Mouse (Mus musculus) left cerebral cortex, postnatal 10 days (tissue): ENCODE measurements at regions not wholly inside any gene's neighbourhood (a gene's known extent, or its start where the extent isn't known, plus 50 kb on each side); places are given as distances from the start of the nearest gene placed in this dataset.

Source experiments
- DNase-seq, 2 experiments: peaks; one replicate each; pipeline ENCODE4 v3.0.0; 2021 to 2022; ENCODE audit warnings: low spot score in 2 of 2, mixed read lengths in 1 of 2; ENCODE audit errors: extremely low spot score in 1 of 2
- intact Hi-C: fragments of 180-260 bp; cut with DNase I; formaldehyde crosslinking; loops from one replicate; pipeline ENCODE4 v1.15.1; 2025

DNA sequence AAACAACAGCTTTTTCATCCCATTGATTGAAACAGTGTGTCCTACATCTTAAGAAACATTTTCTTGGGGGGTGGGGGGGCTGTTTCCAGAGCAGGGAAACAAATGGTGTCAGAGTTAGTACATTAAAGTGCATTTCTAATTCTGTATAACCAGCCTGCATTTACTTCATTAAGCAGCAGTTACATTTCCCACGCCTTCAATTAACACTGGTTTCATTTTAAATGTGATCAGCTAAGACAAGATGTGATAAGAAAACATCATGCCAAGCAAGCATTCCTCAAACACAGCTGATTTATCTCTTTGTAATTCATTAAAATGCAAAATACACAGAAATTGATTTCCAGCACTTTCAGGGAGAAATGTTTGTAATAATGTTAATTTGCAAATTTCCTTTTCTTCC lies 122.0 kb downstream of the Olfr1505 start:
- intact Hi-C loops, result no loop called here
- no peak for DNase-seq

- no peak for DNase-seq
- intact Hi-C loops, result no loop called here
These were observed 122.5 kb downstream of the Olfr1505 start for GRCm38 (mm10) chr19:14035785-14036184.

- no peak for DNase-seq
- intact Hi-C loops, result no loop called here
These were observed 123.4 kb downstream of the Olfr1505 start for GRCm38 (mm10) chr19:14036750-14037149.

DNA sequence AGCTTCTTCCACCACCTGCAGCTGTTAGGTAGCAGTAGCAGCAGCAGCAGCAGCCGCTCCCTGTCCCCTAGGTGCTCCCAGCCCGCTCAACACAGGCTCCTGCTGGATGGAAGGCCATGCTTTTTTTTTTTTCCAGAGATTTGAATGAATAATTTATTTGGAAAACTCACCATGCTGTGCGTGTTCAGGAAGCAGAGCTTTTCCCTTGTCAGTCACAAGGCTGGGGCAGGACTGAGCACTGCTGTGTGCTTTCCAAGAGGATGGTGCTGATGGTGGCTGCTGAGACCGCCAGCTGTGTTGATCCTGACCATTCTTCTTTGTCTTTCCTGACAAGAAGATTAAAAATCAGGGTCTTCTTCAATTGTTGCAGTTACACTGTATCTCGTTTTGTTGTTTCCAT lies 129.4 kb downstream of the Olfr1505 start:
- intact Hi-C loops, result no loop called here
- no peak for DNase-seq

- DNase-seq, result no peak
- intact Hi-C loops, result no loop called here
These were observed 132.1 kb downstream of the Olfr1505 start for GRCm38 (mm10) chr19:14045456-14045855.

- DNase-seq, result no peak
- intact Hi-C loops, result no loop called here
These were observed 138.7 kb downstream of the Olfr1505 start for GRCm38 (mm10) chr19:14052052-14052451.

GRCm38 (mm10) chr19:14080538-14080937 lies 167.2 kb downstream of the Olfr1505 start:
- no peak for DNase-seq
- intact Hi-C loops, result no loop called here

DNA sequence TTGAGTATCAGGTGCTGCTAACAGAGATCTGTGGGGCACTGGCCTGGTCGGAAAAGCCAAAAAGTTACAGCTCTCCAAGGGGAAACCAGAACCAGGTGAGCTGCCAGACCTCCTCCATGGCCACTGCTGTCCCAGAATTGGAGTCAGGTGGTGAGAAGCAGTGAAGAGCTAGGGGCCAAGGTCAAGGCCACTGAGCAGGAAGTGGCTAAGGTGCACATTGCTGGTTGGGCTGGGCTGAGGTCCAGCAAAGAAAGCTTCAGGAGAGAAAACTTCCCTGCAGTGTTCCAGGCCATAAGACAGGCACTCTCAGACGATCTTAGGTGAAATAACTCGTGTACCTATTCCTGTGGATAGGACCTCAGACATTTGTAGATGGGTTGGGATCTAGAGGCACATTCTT lies 171.4 kb downstream of the Olfr1505 start:
- intact Hi-C loops, result no loop called here
- DNase-seq, result no peak

DNA sequence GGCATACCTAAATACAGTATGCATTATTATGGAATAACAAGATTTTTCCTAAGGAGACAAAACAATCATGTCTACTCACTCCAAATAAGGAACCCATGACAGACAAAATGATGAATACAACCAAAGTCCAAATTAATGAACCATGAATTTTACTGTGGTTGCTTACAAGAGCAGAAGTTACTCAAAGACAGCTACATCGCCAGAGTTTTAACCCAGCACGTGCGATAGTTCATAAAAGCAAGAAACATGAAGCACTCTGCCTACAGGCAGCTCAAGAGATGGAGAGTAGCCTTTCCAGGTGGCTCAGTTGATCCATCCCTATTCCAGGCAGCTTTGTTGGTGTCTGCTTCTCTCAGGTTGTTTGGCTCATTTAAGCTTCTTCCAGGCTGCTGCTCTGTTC lies 176.8 kb downstream of the Olfr1505 start:
- DNase-seq, result no peak
- intact Hi-C loops, result no loop called here

GRCm38 (mm10) chr19:14094191-14094590 lies 180.9 kb downstream of the Olfr1505 start:
- no peak for DNase-seq
- intact Hi-C loops, result no loop called here

DNA sequence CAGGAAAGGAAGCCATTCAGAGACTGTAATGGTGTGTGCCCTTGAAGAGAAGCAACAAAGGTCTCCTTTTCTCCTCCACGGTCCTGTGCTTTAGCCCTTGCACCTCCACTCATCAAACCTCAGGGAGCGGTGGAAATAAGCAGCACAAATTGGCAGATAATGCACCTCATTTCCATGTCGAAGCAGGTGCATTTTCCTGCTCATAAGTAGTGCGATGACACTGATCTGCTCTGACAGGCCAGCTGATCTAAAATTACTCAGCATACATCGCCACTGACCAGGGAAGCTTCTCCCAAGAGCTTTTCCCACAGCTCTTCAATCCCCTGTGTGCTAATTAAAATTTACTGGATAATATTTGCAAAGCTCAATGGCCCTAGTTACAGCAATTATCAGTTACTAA lies 182.9 kb downstream of the Olfr1505 start:
- no peak for DNase-seq

DNA sequence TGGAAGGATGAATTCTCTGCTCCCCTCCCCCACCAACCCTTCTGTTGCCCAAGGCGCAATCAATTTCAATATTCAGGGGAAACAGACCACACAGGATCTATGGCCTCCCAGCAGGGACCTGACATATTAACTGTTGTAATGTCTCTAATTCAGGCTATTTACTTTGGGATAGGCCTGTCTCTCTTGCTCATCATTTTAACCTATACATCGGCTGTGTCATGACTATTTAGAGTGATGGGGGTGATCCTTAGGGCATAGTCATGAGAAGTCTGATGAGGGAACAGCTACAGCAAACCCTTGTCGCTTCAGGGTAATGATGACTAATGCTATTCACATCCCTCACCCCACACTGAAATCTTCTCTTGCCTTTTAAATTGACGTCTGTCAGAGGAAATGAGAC lies 195.8 kb downstream of the Olfr1505 start:
- DNase-seq, result no peak
- intact Hi-C loops, result no loop called here

More for the DNA sequence above, 182.9 kb downstream of the Olfr1505 start:
- intact Hi-C loops, result no loop called here

DNA sequence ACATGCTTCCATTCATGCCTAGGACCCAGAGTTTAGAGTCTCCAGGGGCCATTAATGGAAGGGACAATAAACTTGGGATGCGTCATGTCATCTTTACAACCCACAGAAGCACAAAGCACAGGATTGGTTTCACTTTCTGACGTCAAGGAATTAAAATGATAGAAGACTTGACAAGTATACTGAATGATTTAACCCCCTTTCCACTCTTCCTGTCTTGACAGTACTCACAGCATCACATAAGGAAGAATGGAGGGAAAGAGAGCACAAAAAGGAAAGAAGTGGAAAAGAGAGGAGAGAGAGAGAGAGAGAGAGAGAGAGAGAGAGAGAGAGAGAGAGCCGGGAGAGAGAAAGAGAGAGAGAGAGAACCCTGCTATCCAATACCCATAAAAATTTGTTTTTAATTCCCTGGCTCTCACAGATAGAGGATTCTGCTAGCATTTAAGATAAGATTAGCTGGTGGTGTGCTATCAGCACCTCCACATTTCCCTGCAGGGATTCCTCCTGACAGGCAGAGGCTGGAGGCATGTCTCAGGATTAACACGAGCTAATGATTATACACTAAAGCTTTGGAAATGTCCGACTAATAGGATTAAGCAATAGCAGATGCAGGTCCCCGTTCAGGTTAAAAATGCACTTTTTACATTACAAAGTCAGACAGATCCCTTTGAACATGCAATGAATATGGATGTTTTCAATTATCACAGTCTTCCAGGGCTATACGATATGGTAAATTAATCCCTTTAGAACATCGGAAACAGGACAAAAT lies 210.2 kb downstream of the Olfr1505 start:
- intact Hi-C loops, result no loop called here

GRCm38 (mm10) chr19:14124250-14124827 lies 211.0 kb downstream of the Olfr1505 start:
- no peak for DNase-seq
- intact Hi-C loops, result no loop called here

More for the DNA sequence above, 210.2 kb downstream of the Olfr1505 start:
- no peak for DNase-seq

DNA sequence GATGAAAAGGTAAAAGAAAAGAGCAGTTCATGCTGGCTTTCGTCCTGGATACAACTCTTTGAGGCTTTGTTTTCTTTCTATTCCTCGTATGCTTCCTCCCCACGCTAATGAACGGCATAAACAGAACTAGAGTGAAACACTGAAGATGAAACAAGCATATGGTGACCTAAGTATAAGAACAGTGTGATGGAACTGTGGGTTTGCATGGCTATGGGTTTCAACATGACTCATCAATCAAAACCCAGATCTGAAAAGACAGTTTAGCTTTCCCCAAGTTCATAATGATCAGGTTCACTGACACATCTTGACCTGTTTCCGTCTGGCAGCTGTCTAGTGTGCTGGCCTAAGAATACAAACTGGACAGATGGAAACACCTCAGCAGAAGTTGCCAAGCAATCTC lies 211.7 kb downstream of the Olfr1505 start:
- no peak for DNase-seq
- intact Hi-C loops, result no loop called here

GRCm38 (mm10) chr19:14128397-14129209 lies 215.3 kb downstream of the Olfr1505 start:
- no peak for DNase-seq
- intact Hi-C loops, result no loop called here

DNA sequence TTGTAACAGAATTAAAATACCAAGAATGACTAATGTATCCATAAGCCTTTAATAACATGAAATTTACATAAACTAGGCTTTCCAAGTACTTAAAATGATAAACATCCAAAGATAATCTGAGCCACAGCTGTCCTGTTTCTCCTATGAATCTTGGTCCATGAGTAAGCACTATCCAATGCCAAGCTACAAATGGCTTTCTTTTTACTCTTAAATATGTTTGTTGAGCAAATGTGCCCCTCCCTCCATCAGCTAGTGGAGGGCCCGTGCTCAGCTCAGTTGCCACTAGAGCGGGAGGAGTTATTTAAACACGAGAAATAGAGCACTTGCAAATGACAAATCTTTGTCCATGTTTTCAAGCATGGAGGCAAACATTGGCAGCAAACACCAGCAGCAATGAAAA lies 247.9 kb downstream of the Olfr1505 start:
- intact Hi-C loops, result no loop called here
- no peak for DNase-seq

DNA sequence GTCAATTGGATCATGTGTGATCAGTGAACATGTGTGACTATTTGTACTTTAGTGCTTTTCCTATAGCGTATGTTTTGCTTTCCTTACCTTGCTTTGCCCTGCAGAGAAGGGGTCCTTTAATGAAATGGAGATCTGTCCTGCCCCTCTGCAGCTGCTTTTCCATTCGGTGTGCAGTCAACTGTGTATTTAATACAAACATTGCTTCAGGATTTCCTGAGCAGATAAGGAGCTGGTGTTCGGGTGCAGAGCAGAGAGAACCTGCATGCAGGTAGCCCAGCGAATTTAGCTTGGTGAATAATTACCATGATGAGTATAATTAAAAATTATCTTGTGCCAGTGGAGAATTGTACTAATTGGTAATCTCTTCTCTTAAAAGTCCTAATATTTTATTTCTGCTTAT lies 249.4 kb downstream of the Olfr1505 start:
- no peak for DNase-seq
- intact Hi-C loops, result no loop called here

DNA sequence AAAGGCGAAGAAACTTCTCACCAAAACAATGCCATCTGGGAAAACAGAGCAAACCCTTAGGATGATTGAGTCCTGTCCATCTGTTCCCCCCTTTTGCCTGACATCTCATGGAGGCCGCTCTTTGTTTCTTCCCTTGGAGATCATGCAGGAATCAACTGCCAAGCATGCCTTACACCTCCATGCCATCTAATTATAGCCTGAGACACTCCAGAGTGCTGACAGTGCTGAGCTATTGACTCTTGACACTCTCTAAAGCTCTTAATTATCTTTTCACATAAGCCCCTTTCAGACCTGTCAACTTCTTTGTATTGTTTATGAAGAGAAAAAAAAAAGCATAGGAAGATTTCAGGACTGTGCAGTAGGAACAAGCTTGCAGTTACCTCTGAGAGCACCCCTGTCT lies 252.4 kb downstream of the Olfr1505 start:
- intact Hi-C loops, result no loop called here
- DNase-seq, result no peak

DNA sequence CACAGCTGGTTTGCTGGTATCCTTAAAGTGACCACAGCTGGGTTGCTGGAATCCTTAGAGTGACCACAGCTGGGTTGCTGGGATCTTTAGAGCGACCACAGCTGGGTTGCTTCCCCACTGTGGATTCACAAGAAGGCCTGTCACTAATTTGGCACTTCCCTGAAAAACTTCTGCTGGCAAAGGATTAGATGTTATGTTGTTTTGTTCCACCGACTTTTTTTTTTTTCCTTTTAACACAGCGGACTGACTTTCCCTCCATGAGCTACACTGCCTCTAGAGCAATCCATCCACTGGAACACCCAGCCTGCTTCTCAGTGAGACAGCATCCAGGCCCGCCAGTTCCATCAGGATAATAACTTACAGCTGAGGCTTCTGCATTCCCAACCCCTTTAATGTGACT lies 266.9 kb downstream of the Olfr1505 start:
- DNase-seq, result peak in 1 of 2 experiments; percentile 20
- intact Hi-C loops, result no loop called here
